Mouse (Mus musculus) neutrophil, adult 5-6 weeks (primary cell): Measurements from ENCODE around the gene Brap. TPM values are rescaled to one million over a fixed set of nuclear protein-coding genes. Genes with fewer than 3 reads are reported as not detected.

Experiments used
- ATAC-seq: fragments of 151-379, 151-347 bp; 2 replicates; pipeline ENCODE4 v1.8.0; 2017; ENCODE audit warnings: mild to moderate bottlenecking, moderate TSS enrichment; ENCODE audit not compliant: insufficient number of reproducible peaks, poor library complexity, low FRiP score, severe bottlenecking; ENCODE audit errors: extremely low read depth
- total RNA-seq: library from RNA; stranded (forward); fragments of 200-1000 nt; gene quantifications from 2 replicates; pipeline ENCODE4 v1.2.3, GENCODE M21; 2017

Gene Brap
- total RNA-seq, 1 experiment from 2014 or later = 90.0 TPM

- peak; percentile 61 for ATAC-seq
Observed at GRCm38 (mm10) chr5:121711174-121711927, 51.0 kb downstream of the Brap start, which contains the start of gene Atxn2. Gene Atxn2 (plus strand): TSS chr5:121711337.

GRCm38 (mm10) chr5:121711928-121712231 lies 51.5 kb downstream of the Brap start:
- ATAC-seq = no peak

- ATAC-seq = no peak
Observed at GRCm38 (mm10) chr5:121712232-121712933, 52.0 kb downstream of the Brap start.

GRCm38 (mm10) chr5:121712934-121713538 lies 52.7 kb downstream of the Brap start:
- ATAC-seq = no peak

- no peak for ATAC-seq
Observed at GRCm38 (mm10) chr5:121714331-121714730, 54.0 kb downstream of the Brap start.

GRCm38 (mm10) chr5:121714928-121715327 lies 54.6 kb downstream of the Brap start:
- ATAC-seq = no peak

GRCm38 (mm10) chr5:121718462-121718861 lies 58.1 kb downstream of the Brap start:
- ATAC-seq = no peak

- ATAC-seq = no peak
Observed at GRCm38 (mm10) chr5:121720888-121721585, 60.7 kb downstream of the Brap start.

GRCm38 (mm10) chr5:121721841-121722240 lies 61.5 kb downstream of the Brap start:
- no peak for ATAC-seq

GRCm38 (mm10) chr5:121724678-121725077 lies 64.3 kb downstream of the Brap start:
- ATAC-seq = no peak

GRCm38 (mm10) chr5:121730057-121730456 lies 69.7 kb downstream of the Brap start:
- no peak for ATAC-seq

GRCm38 (mm10) chr5:121736641-121737040 lies 76.3 kb downstream of the Brap start:
- no peak for ATAC-seq

Other genes starting within 250 kb of the Brap start
- gene Tmem116, start 208.7 kb upstream of the Brap start, total RNA-seq = 0.35 and 0.86 TPM in 2 replicates
- gene Erp29, start 208.1 kb upstream of the Brap start, total RNA-seq = 362 and 399 TPM in 2 replicates
- not detected in 2 replicates for gene Adam1b, start 157.1 kb upstream of the Brap start, total RNA-seq
- 13.8 and 14.0 TPM in 2 replicates for gene Adam1a, start 115.1 kb upstream of the Brap start, total RNA-seq
- not detected in 2 replicates for gene Gm42878, start 115.1 kb upstream of the Brap start, total RNA-seq
- gene Mapkapk5, start 114.7 kb upstream of the Brap start, total RNA-seq = 149 and 179 TPM in 2 replicates
- 253 and 275 TPM in 2 replicates for gene Aldh2, start 66.7 kb upstream of the Brap start, total RNA-seq
- 7.3 and 8.2 TPM in 2 replicates for gene Acad12, start 41.6 kb upstream of the Brap start, total RNA-seq
- 3.1 and 4.1 TPM in 2 replicates for gene Acad10, start within 50 bp of the Brap start, total RNA-seq
- 62.5 and 75.6 TPM in 2 replicates for gene Atxn2, start 50.8 kb downstream of the Brap start, total RNA-seq
- 77.7 and 81.7 TPM in 2 replicates for gene Sh2b3, start 177.1 kb downstream of the Brap start, total RNA-seq
- 1.1 and 1.5 TPM in 2 replicates for gene Pheta1, start 188.4 kb downstream of the Brap start, total RNA-seq